Mouse (Mus musculus) cerebellum, adult 18-20 months (tissue): Measurements from ENCODE around the gene Bhlhe41.

ENCODE experiments used
- DNase-seq, 2 experiments: peaks; one replicate each; pipeline ENCODE4 v3.0.0; 2021

The Bhlhe41 gene

GRCm38 (mm10) chr6:145865289-145865885 is at the start of gene Bhlhe41:
TSS of gene Bhlhe41 (minus strand) at chr6:145865558.
- DNase-seq = peak; percentile 87 to 91

GRCm38 (mm10) chr6:145912232-145912631 is 46.9 kb upstream of the Bhlhe41 start:
- no peak for DNase-seq

- DNase-seq = no peak
Observed at GRCm38 (mm10) chr6:145910469-145911426, 45.4 kb upstream of the Bhlhe41 start.

GRCm38 (mm10) chr6:145909943-145910342 is 44.6 kb upstream of the Bhlhe41 start:
- DNase-seq = no peak

GRCm38 (mm10) chr6:145906096-145906890 is 40.9 kb upstream of the Bhlhe41 start:
- DNase-seq = no peak

GRCm38 (mm10) chr6:145904616-145905015 is 39.3 kb upstream of the Bhlhe41 start:
- DNase-seq = no peak

- peak; percentile 19 to 23 for DNase-seq
Observed at GRCm38 (mm10) chr6:145904169-145904568, 38.8 kb upstream of the Bhlhe41 start.

- no peak for DNase-seq
Observed at GRCm38 (mm10) chr6:145894669-145895342, 29.4 kb upstream of the Bhlhe41 start.

- no peak for DNase-seq
Observed at GRCm38 (mm10) chr6:145893366-145894021, 28.1 kb upstream of the Bhlhe41 start.

- DNase-seq = no peak
Observed at GRCm38 (mm10) chr6:145892381-145893265, 27.3 kb upstream of the Bhlhe41 start.

- no peak for DNase-seq
Observed at GRCm38 (mm10) chr6:145891951-145892350, 26.6 kb upstream of the Bhlhe41 start.

- no peak for DNase-seq
Observed at GRCm38 (mm10) chr6:145887719-145888118, 22.4 kb upstream of the Bhlhe41 start.

GRCm38 (mm10) chr6:145886277-145886676 is 20.9 kb upstream of the Bhlhe41 start:
- no peak for DNase-seq

GRCm38 (mm10) chr6:145885069-145885468 is 19.7 kb upstream of the Bhlhe41 start:
- no peak for DNase-seq

- no peak for DNase-seq
Observed at GRCm38 (mm10) chr6:145883668-145884067, 18.3 kb upstream of the Bhlhe41 start.

- no peak for DNase-seq
Observed at GRCm38 (mm10) chr6:145883010-145883409, 17.7 kb upstream of the Bhlhe41 start.

- DNase-seq = no peak
Observed at GRCm38 (mm10) chr6:145880609-145881008, 15.3 kb upstream of the Bhlhe41 start.

GRCm38 (mm10) chr6:145876986-145877735 is 11.8 kb upstream of the Bhlhe41 start:
- no peak for DNase-seq

- DNase-seq = no peak
Observed at GRCm38 (mm10) chr6:145873354-145873753, 8.0 kb upstream of the Bhlhe41 start.

- DNase-seq = no peak
Observed at GRCm38 (mm10) chr6:145872010-145872409, 6.7 kb upstream of the Bhlhe41 start.
